Mouse (Mus musculus) T-cell, adult 2 months (primary cell): ENCODE results near the gene Ift46.
"Not testable (repeated sequence)": the region's sequence is repeated elsewhere in the genome, so short reads cannot be mapped to it uniquely, and the experiment has no call there.

Experiments
- DNase-seq: peaks from one replicate; pipeline ENCODE4 v3.0.0; 2022; ENCODE audit warnings: low spot score

Gene Ift46

GRCm38 (mm10) chr9:44736301-44736700, 31.4 kb upstream of the Ift46 start:
- no peak for DNase-seq

GRCm38 (mm10) chr9:44737240-44737949, 30.3 kb upstream of the Ift46 start:
- no peak for DNase-seq

DNA sequence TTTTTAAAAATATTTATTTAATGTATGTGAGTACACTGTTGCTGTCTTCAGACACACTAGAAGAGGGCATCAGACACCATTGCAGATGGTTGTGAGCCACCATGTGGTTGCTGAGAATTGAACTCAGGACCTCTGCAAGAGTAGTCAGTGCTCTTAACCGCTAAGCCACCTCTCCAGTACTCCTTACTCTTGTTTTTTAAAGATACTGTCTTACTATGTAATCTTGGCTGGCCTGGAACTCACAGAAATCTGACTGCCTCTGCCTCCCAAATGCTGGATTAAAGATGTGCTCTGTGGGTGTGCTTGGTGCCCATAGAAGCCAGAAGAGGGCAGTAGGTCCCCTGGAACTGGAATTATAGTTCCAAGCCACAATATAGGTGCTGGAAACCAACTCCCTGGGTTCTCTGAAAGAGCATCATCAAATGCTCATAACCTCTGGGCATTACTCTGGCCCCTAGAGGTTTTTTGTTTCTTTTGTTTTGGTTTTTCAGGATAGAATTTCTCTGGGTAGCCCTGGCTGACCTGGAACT, 27.0 kb upstream of the Ift46 start:
- no peak for DNase-seq

GRCm38 (mm10) chr9:44745371-44745770, 22.3 kb upstream of the Ift46 start:
- DNase-seq = no peak

DNA sequence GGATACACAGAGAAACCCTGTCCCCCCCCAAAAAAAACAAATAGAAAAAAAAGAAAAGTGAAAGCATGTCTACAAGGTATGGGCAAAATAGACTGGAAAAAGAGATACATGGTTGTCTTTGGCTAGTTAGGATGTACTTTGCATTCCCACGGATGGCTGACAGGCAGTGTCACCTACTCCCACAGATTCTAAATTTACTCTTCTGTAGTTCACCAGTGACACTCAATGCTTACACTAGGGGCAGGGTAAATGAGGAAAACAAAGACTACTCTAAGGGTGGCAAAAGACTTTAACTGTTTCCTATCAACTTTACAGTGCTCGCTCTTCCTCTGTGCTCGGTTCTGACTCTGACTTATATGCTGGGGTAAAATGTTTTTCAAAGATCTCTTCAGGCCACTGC, 21.0 kb upstream of the Ift46 start:
- no peak for DNase-seq

DNA sequence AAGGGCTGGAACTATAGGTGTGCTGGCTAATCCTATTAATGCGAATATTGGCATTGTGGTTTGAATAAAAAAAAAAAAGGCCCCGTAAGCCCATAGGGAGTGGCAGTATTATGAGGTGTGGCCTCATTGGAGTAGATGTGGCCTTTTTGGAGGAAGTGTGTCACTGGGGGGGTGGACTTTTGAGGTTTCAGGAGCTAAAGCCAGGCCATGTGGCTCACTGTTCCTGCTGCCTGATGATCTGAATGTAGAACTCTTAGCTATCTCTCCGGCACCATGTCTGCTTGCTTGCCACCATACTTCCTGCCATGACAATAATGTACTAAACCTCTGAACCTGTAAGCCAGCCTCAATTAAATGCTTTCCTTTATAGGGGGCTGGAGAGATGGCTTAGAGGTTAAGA, 20.4 kb upstream of the Ift46 start:
- DNase-seq = no peak

DNA sequence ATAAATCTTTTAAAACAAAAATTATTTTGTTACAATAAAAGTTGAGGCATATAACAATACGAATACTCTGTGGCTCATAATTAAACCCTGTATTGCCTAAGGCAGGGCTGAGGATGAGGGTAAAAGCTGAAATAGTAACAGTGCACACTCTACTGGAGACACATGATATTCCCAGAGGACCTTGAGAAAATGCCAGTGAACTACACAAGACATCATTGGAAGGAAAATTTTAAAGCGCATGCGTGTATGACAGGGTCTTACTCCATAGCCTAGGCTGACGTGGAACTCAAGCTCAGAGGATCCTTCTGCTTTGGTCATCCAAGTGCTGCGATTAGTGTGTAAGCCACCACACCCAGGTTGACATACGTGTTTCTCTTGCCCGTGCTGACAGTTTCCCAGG, 19.2 kb upstream of the Ift46 start:
- DNase-seq = no peak

- DNase-seq = no peak
Observed at GRCm38 (mm10) chr9:44760873-44761272, 6.8 kb upstream of the Ift46 start.

DNA sequence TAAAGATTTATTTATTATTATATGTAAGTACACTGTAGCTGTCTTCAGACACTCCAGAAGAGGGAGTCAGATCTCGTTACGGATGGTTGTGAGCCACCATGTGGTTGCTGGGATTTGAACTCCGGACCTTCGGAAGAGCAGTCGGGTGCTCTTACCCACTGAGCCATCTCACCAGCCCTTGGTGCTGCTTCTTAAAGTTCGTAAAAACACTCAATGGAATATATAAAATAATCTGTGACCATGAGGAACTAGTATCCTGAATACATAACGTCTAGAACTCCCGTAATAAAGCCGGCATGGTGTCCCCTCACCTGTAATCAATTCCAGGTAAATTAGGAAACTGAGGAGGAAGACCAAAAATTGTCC, 304 bp downstream of the Ift46 start:
- not testable (repeated sequence) for DNase-seq

DNA sequence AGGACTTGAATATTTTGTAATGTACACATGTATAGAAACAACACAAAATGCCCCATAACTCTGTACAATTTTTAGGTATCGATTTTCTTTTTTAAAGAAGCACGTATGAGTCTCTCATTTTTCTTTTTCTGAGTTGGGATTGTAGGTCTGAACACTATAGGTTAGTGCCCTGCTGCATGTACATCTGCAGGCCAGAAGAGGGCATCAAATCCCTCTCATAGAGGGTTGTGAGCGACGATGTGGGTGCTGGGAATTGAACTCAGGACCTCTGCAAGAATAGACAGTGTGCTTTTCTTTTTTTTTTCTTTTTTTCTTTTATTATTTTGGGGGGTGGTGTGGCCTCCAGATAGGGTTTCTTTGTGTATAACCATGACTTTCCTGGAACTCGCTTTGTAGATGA, 3.7 kb downstream of the Ift46 start:
- no peak for DNase-seq

- DNase-seq = no peak
Observed at GRCm38 (mm10) chr9:44772392-44772749, 4.7 kb downstream of the Ift46 start.

DNA sequence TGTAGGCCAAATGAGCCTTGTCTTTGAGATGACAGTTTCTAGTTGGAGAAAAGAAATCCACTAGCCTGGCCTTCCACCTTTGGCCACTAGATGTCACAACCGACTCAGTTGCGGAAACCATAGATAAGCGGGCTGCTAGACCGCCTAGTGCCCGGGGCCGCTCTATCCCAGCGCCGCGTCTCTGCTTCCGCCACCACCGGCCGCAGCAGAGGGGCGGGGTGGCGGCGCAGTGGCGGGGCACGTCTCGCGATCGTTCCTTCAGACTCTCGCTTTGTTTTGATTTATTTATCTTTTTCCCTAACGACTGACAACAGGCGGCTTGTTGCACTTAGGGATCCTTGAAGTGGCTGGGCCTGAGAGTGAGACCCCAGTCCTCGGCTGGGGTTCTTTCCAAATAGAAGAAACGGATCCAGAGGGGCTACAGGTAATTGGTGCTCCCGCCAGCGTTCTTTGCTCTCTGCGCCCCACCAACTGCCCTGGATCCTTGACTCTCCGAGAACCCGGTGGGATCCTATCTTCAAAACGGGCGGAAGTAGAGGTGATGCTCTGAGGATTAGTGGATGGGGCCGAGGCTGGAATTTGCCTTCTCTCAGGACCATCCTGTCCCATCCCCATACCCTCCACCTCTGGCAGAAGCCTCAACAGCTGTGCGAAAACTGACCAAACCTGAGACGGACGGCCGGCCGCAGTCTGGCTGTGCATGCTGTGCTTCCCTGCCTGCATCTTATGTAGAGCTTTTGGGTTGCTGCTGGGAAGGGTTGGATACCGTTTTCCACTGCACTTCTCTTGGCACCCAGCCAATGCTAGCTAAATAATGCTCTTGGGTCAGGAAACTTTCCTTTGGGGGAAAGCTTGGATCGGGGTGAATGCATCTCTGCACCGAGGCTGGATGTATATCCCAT, 5.3 kb downstream of the Ift46 start:
- DNase-seq = peak; percentile 96

DNA sequence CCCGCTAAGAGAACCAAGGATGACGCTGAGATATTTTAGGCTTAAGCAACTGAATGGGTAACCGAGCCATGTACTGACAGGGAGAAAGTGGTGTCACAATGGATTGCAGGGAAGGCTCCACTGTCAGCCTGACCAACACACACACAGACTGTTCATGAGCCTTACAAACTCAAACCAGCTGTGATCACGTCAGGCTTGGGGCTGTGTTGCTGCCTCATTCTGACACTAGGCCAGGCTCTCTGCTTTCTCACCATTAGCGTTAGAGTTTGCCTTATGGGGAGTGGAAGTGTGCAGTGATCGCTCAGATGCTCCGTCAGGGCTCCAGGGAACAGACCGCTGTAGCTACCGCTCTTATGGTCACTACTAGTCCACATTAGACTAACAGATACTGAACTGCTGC, 25.1 kb downstream of the Ift46 start:
- DNase-seq = no peak

DNA sequence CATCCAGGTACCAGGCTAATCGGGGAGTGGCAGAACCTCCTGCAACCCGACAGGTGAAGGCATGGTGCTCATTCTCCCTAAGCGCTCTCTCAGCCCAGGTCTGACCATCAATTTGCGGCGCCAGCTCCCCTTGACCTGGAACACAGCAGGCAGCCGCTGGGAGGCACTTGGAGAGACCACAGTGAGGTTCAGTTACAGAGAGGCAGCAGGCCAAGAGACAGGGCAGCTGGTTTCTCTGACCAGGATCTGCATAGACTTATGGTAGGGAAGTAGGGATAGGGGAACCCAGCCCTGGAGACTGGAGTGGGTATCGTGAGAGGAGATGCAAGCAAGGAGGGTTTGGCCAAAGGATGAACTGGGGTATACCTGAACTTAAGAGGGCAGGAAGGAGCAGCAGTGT, 30.6 kb downstream of the Ift46 start:
- DNase-seq = no peak

DNA sequence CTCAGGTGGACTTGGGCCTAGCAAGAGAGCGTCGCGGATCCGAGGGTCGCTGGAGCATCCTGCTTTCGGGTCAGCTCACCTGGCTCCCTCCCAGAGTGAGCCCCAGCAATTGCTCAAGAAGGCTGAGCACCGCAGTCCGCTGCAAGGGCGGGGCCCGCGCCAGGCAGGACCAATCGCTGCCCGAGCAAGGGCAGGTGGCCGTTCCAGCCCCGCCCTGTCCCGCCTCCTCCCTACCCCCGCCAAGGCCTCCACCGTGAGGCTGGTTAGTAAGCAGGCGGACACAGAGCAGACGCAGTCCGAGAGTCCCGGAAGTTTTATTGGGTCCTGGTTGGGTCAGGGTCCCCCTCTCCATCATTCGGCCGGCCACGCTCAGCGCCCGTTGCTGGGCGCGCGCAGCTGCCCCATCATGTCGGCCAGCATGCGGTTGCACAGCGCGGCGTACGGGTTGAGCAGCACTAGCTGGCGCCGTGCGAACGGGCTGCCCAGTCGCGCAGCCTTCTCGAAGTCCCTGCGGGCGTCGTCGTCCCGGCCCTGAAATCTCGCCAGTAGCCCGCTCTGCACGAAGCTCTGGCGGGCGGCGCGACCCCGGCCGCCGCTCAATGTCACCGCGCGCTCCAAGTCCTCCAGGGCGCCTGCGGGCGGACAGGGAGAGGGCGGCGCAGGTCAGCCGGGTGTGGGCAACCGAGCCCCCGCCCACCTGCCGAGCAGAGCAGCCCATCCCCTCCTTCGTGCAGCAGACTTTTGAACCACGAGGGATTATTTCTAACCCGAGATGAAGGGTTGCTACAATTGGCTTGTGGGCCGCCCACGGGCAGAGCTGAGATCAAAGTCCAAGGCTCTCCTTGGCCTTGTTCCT, 31.6 kb downstream of the Ift46 start, which contains the start of gene Tmem25:
Tmem25 (minus strand) TSS at position 206 of the 856 bp plus-strand sequence.
- DNase-seq = peak; percentile 43

GRCm38 (mm10) chr9:44799958-44800324, 32.2 kb downstream of the Ift46 start:
- DNase-seq = no peak

- no peak for DNase-seq
Observed at GRCm38 (mm10) chr9:44801669-44802068, 34.0 kb downstream of the Ift46 start.

- DNase-seq = no peak
Observed at GRCm38 (mm10) chr9:44802808-44803450, 35.2 kb downstream of the Ift46 start, which contains the start of gene Ttc36. TSS of gene Ttc36 (minus strand) at chr9:44803072.

- no peak for DNase-seq
Observed at GRCm38 (mm10) chr9:44804678-44805077, 37.0 kb downstream of the Ift46 start.

DNA sequence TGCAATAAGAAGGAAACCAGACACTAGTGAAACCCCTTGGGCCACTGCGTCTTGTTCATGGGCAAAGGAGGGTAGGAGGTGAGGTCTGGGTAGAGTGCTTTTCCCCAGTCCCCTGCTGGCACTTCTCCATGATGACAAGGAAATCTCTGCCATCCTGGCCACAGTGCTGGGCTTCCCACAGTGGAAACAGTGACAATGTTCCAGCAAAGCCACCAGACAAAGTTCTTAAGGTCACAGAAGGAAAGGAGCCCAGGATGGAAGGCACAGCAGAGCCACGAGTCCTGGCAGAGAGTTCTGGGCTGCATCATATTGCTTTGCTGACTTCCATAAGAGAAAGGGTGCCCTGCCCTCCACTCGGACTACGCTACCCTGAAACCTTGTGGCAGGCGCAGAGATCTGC, 37.8 kb downstream of the Ift46 start:
- no peak for DNase-seq

- no peak for DNase-seq
Observed at GRCm38 (mm10) chr9:44807141-44807540, 39.4 kb downstream of the Ift46 start.

- no peak for DNase-seq
Observed at GRCm38 (mm10) chr9:44807778-44808177, 40.1 kb downstream of the Ift46 start.
